Mouse (Mus musculus) MEL (cell line): ENCODE results near the gene Prrx2. TPM values are rescaled to one million over a fixed set of nuclear protein-coding genes. Genes with fewer than 3 reads are reported as not detected.
A peak's percentile ranks its signal among the peaks of the same experiment; 100 is the strongest.

Source experiments
- DNase-seq: peaks from one replicate; pipeline ENCODE4 v3.0.0; 2011; ENCODE audit warnings: low read depth, low spot score
- H3K27ac ChIP-seq: 2 replicates; pipeline ENCODE4 v1.5.1; 2012; ENCODE audit warnings: low read depth, mild to moderate bottlenecking, control low read depth, low read length, moderate library complexity; ENCODE audit not compliant: control insufficient read depth
- H3K27me3 ChIP-seq, 2 experiments: fragments of 150-350 bp in 1 of 2; sonication (generic) in 1 of 2; 2 replicates each; pipeline ENCODE4 v1.6.1; 2012; ENCODE audit warnings: low read length in 2 of 2, mild to moderate bottlenecking in 2 of 2, improper control_type of control experiment in 1 of 2, moderate library complexity in 1 of 2; ENCODE audit not compliant: insufficient read depth in 2 of 2, control insufficient read depth in 1 of 2
- H3K36me3 ChIP-seq, 2 experiments: 2 replicates each; pipeline ENCODE4 v1.6.1; 2012 to 2014; ENCODE audit warnings: low read length in 2 of 2, improper control_type of control experiment in 1 of 2, inconsistent platforms in 1 of 2, mild to moderate bottlenecking in 1 of 2; ENCODE audit not compliant: insufficient read depth in 2 of 2, control insufficient read depth in 1 of 2
- H3K4me1 ChIP-seq, 2 experiments: fragments of 150-350 bp in 1 of 2; sonication (generic) in 1 of 2; 2 replicates each; pipeline ENCODE4 v1.6.1; 2012; ENCODE audit warnings: low read length in 2 of 2, improper control_type of control experiment in 1 of 2, mild to moderate bottlenecking in 1 of 2; ENCODE audit not compliant: insufficient read depth in 2 of 2, control insufficient read depth in 1 of 2
- H3K4me3 ChIP-seq, 2 experiments: fragments of 150-350 bp in 1 of 2; sonication (generic) in 1 of 2; 2 replicates each; pipeline ENCODE4 v1.5.1; 2012; ENCODE audit warnings: low read depth in 2 of 2, low read length in 2 of 2, mild to moderate bottlenecking in 2 of 2, moderate library complexity in 2 of 2, control low read depth in 1 of 2, improper control_type of control experiment in 1 of 2; ENCODE audit not compliant: control insufficient read depth in 1 of 2, insufficient read depth in 1 of 2
- H3K79me2 ChIP-seq: 2 replicates; pipeline ENCODE4 v1.6.1; 2012; ENCODE audit warnings: mild to moderate bottlenecking, low read length, moderate library complexity; ENCODE audit not compliant: control insufficient read depth, poor library complexity, insufficient read depth
- H3K9ac ChIP-seq: 2 replicates; pipeline ENCODE4 v1.6.1; 2012; ENCODE audit warnings: low read depth, mild to moderate bottlenecking, control low read depth, low read length, moderate library complexity; ENCODE audit not compliant: control insufficient read depth, poor library complexity, severe bottlenecking
- H3K9me3 ChIP-seq: fragments of 150-350 bp; sonication (generic); replicated peaks from 2 replicates; pipeline ENCODE4 v1.6.1; 2012; ENCODE audit warnings: mild to moderate bottlenecking, low read length, improper control_type of control experiment, moderate library complexity; ENCODE audit not compliant: insufficient read depth
- BHLHE40 ChIP-seq: IDR thresholded peaks from 2 replicates; pipeline ENCODE4 v1.6.1; 2012; ENCODE audit warnings: low read depth, mild to moderate bottlenecking, inconsistent platforms, low read length, improper control_type of control experiment, borderline replicate concordance
- CHD1 ChIP-seq: IDR thresholded peaks from 2 replicates; pipeline ENCODE4 v1.6.1; 2012; ENCODE audit warnings: low read depth, mild to moderate bottlenecking, inconsistent platforms, low read length, improper control_type of control experiment
- CHD2 ChIP-seq: IDR thresholded peaks from 2 replicates; pipeline ENCODE4 v1.6.1; 2011; ENCODE audit warnings: low read length, improper control_type of control experiment
- CTCF ChIP-seq, 3 experiments: IDR thresholded peaks in 2 of 3; conservative IDR thresholded peaks in 1 of 3; 2 replicates each; pipeline ENCODE4 v1.5.1; 2011 to 2012; ENCODE audit warnings: low read length in 3 of 3, low read depth in 2 of 3, mild to moderate bottlenecking in 2 of 3, improper control_type of control experiment in 1 of 3, inconsistent platforms in 1 of 3, mixed read lengths in 1 of 3, moderate library complexity in 1 of 3; ENCODE audit not compliant: control insufficient read depth in 1 of 3, insufficient read depth in 1 of 3, poor library complexity in 1 of 3, severe bottlenecking in 1 of 3
- E2F4 ChIP-seq: IDR thresholded peaks from 2 replicates; pipeline ENCODE4 v1.6.1; 2011; ENCODE audit warnings: low read depth, low read length, improper control_type of control experiment, borderline replicate concordance
- ELF1 ChIP-seq: IDR thresholded peaks from 2 replicates; pipeline ENCODE4 v1.6.1; 2014; ENCODE audit warnings: low read depth, mild to moderate bottlenecking, inconsistent platforms, low read length, improper control_type of control experiment, moderate library complexity
- ETS1 ChIP-seq: IDR thresholded peaks from 2 replicates; pipeline ENCODE4 v1.6.1; 2012; ENCODE audit warnings: low read depth, mild to moderate bottlenecking, inconsistent platforms, low read length, improper control_type of control experiment, moderate library complexity
- HCFC1 ChIP-seq: IDR thresholded peaks from 2 replicates; pipeline ENCODE4 v1.6.1; 2012; ENCODE audit warnings: low read depth, mild to moderate bottlenecking, inconsistent platforms, low read length, improper control_type of control experiment, moderate library complexity
- KAT2A ChIP-seq: conservative IDR thresholded peaks from 2 replicates; pipeline ENCODE4 v1.6.1; 2012; ENCODE audit warnings: low read depth, low read length, improper control_type of control experiment, inconsistent platforms
- MAFK ChIP-seq: IDR thresholded peaks from 2 replicates; pipeline ENCODE4 v1.6.1; 2011; ENCODE audit warnings: low read depth, mild to moderate bottlenecking, low read length, improper control_type of control experiment, borderline replicate concordance
- MAX ChIP-seq: IDR thresholded peaks from 2 replicates; pipeline ENCODE4 v1.6.1; 2011; ENCODE audit warnings: low read length, improper control_type of control experiment
- MAZ ChIP-seq: IDR thresholded peaks from 2 replicates; pipeline ENCODE4 v1.6.1; 2012; ENCODE audit warnings: low read depth, mild to moderate bottlenecking, inconsistent platforms, low read length, improper control_type of control experiment
- MXI1 ChIP-seq: IDR thresholded peaks from 2 replicates; pipeline ENCODE4 v1.6.1; 2011; ENCODE audit warnings: mild to moderate bottlenecking, low read depth, low read length, improper control_type of control experiment
- MYB ChIP-seq: IDR thresholded peaks from 2 replicates; pipeline ENCODE4 v1.6.1; 2011; ENCODE audit warnings: mild to moderate bottlenecking, low read depth, low read length, improper control_type of control experiment
- MYC ChIP-seq: IDR thresholded peaks from 2 replicates; pipeline ENCODE4 v1.6.1; 2011; ENCODE audit warnings: low read depth, mild to moderate bottlenecking, low read length, improper control_type of control experiment, moderate library complexity
- NELFE ChIP-seq: IDR thresholded peaks from 2 replicates; pipeline ENCODE4 v1.6.1; 2011; ENCODE audit warnings: low read depth, low read length, improper control_type of control experiment
- POLR2A ChIP-seq, 2 experiments: IDR thresholded peaks; 2 replicates each; pipeline ENCODE4 v1.6.1; 2011 to 2012; ENCODE audit warnings: low read length in 2 of 2, mild to moderate bottlenecking in 2 of 2, control low read depth in 1 of 2, improper control_type of control experiment in 1 of 2, low read depth in 1 of 2, moderate library complexity in 1 of 2; ENCODE audit not compliant: control insufficient read depth in 1 of 2, insufficient read depth in 1 of 2, poor library complexity in 1 of 2
- POLR2AphosphoS2 ChIP-seq: IDR thresholded peaks from 2 replicates; pipeline ENCODE4 v1.6.1; 2011; ENCODE audit warnings: low read length, improper control_type of control experiment
- POLR2AphosphoS5 ChIP-seq: IDR thresholded peaks from 2 replicates; pipeline ENCODE4 v1.6.1; 2012; ENCODE audit warnings: low read depth, borderline replicate concordance, mild to moderate bottlenecking, inconsistent platforms, low read length, moderate library complexity, mixed read lengths
- RAD21 ChIP-seq: IDR thresholded peaks from 2 replicates; pipeline ENCODE4 v1.6.1; 2011; ENCODE audit warnings: mild to moderate bottlenecking, low read depth, low read length, improper control_type of control experiment
- SIN3A ChIP-seq: IDR thresholded peaks from 2 replicates; pipeline ENCODE4 v1.6.1; 2012; ENCODE audit warnings: low read length, improper control_type of control experiment, inconsistent platforms
- SMC3 ChIP-seq: IDR thresholded peaks from 2 replicates; pipeline ENCODE4 v1.6.1; 2011; ENCODE audit warnings: low read depth, low read length, improper control_type of control experiment
- TAL1 ChIP-seq: IDR thresholded peaks from 2 replicates; pipeline ENCODE4 v1.6.1; 2012; ENCODE audit warnings: mild to moderate bottlenecking, inconsistent platforms, low read length, moderate library complexity, mixed read lengths
- TBP ChIP-seq: IDR thresholded peaks from 2 replicates; pipeline ENCODE4 v1.8.0; 2011; ENCODE audit warnings: low read depth, low read length, improper control_type of control experiment
- UBTF ChIP-seq: IDR thresholded peaks from 2 replicates; pipeline ENCODE4 v1.6.1; 2012; ENCODE audit warnings: low read depth, mild to moderate bottlenecking, inconsistent platforms, low read length, improper control_type of control experiment, moderate library complexity, borderline replicate concordance; ENCODE audit not compliant: insufficient read depth
- USF2 ChIP-seq, 2 experiments: IDR thresholded peaks; 2 replicates each; pipeline ENCODE4 v1.6.1; 2011 to 2012; ENCODE audit warnings: improper control_type of control experiment in 2 of 2, low read length in 2 of 2, borderline replicate concordance in 1 of 2, inconsistent platforms in 1 of 2, low read depth in 1 of 2, mild to moderate bottlenecking in 1 of 2; ENCODE audit not compliant: insufficient read depth in 1 of 2
- ZKSCAN1 ChIP-seq: IDR thresholded peaks from 2 replicates; pipeline ENCODE4 v1.6.1; 2012; ENCODE audit warnings: low read depth, mild to moderate bottlenecking, inconsistent platforms, low read length, improper control_type of control experiment, moderate library complexity
- ZMIZ1 ChIP-seq: IDR thresholded peaks from 2 replicates; pipeline ENCODE4 v1.6.1; 2012; ENCODE audit warnings: low read depth, mild to moderate bottlenecking, inconsistent platforms, low read length, improper control_type of control experiment, moderate library complexity
- ZNF384 ChIP-seq: IDR thresholded peaks from 2 replicates; pipeline ENCODE4 v1.6.1; 2012; ENCODE audit warnings: low read depth, mild to moderate bottlenecking, inconsistent platforms, low read length, improper control_type of control experiment
- polyA plus RNA-seq, 2 experiments: library from polyadenylated mRNA; stranded (reverse) in 1 of 2; unstranded in 1 of 2; fragments of >175 nt in 1 of 2; fragments of >200 nt in 1 of 2; gene quantifications; 2 replicates each; pipeline versions ENCODE4 v1.2.1 to v1.2.4; 2012; ENCODE audit warnings: low replicate concordance in 2 of 2, low read depth in 1 of 2; ENCODE audit not compliant: insufficient read length in 2 of 2, insufficient read depth in 1 of 2, missing spikeins in 1 of 2
- total RNA-seq: library from RNA; depleted of rRNA; stranded (reverse); fragments of 300-350 nt; gene quantifications from 2 replicates; pipeline ENCODE4 v1.2.3, GENCODE M21; 2012

Prrx2 gene
- total and polyA plus RNA-seq, 3 experiments = not detected

- Histone ChIP-seq H3K9me3 (no peaks in the 10 kb centered on the region), H3K27ac (no peak overlapping the region), H3K36me3 (peaks cover 0 to 4% of the 10 kb centered on the region in 2 experiments; a peak in 2 of 4 replicates), H3K9ac (no peak overlapping the region), H3K27me3 (no peaks in the 10 kb centered on the region), H3K4me3 (no peak overlapping the region), H3K4me1 (peaks cover 0 to 10% of the 10 kb centered on the region in 2 experiments), H3K79me2 (no peaks in the 10 kb centered on the region)
- TF ChIP-seq RAD21 = no peak
- TF ChIP-seq KAT2A = no peak
- DNase-seq = no peak
These were observed 42.7 kb upstream of the Prrx2 start for GRCm38 (mm10) chr2:30792061-30792460.

GRCm38 (mm10) chr2:30794179-30795108, 40.3 kb upstream of the Prrx2 start:
- peaks cover 0 to 4% of the 10 kb centered on the region in 2 experiments; a peak in 2 of 4 replicates for H3K36me3 ChIP-seq
- no peak overlapping the region for H3K27ac ChIP-seq
- no peaks in the 10 kb centered on the region for H3K9me3 ChIP-seq
- peak overlapping the region; percentile 52 for H3K9ac ChIP-seq
- H3K4me3 ChIP-seq = peak overlapping the region; percentile 50 to 71
- peaks cover 0 to 10% of the 10 kb centered on the region in 2 experiments; a peak in 3 of 4 replicates for H3K4me1 ChIP-seq
- H3K27me3 ChIP-seq = no peaks in the 10 kb centered on the region
- H3K79me2 ChIP-seq = no peaks in the 10 kb centered on the region
- DNase-seq = peak; percentile 93
- TF ChIP-seq MAZ (no peak), ZNF384 (no peak), NELFE (peak; percentile 33; the same call in 1 of the 2 replicates), MYC (peak; percentile 80), POLR2AphosphoS2 (no peak), KAT2A (no peak), ZKSCAN1 (no peak), ELF1 (no peak), MYB (no peak), MXI1 (peak; percentile 46), RAD21 (peak; percentile 95), TAL1 (no peak), BHLHE40 (peak; percentile 44; the same call in 1 of the 2 replicates), CHD1 (no peak), HCFC1 (no peak), ZMIZ1 (no peak), MAX (peak; percentile 72), TBP (no peak), E2F4 (no peak), ETS1 (no peak), SMC3 (peak; percentile 84), POLR2A (IDR thresholded peaks at IDR 0.05; ENCODE audit: control insufficient read depth in 1 of 2, insufficient read depth in 1 of 2, low read depth in 1 of 2, low read length in 2 of 2, poor library complexity in 1 of 2) (peak in 1 of 2 experiments; percentile 32; a peak in 1 of 4 replicates), CTCF (IDR thresholded peaks at IDR 0.05 in 2 of 3, conservative IDR thresholded peaks at IDR 0.05 in 1 of 3; ENCODE audit: control insufficient read depth in 1 of 3, insufficient read depth in 1 of 3, low read depth in 2 of 3, low read length in 3 of 3, poor library complexity in 1 of 3, severe bottlenecking in 1 of 3) (peak; percentile 68 to 99 (median 87)), MAFK (no peak), UBTF (peak; percentile 24; the same call in 1 of the 2 replicates), POLR2AphosphoS5 (no peak), USF2 (IDR thresholded peaks at IDR 0.05; ENCODE audit: borderline replicate concordance in 1 of 2, insufficient read depth in 1 of 2, low read depth in 1 of 2, low read length in 2 of 2) (no peak), CHD2 (no peak), SIN3A (peak; percentile 72)
